Mouse (Mus musculus): ENCODE results near the gene Hoxb6.

GRCm38 (mm10) chr11:96282795-96283430 is 9.4 kb upstream of the Hoxb6 start:
- TF ChIP-seq ZC3H11A (IDR thresholded peaks at IDR 0.05; ENCODE audit: borderline replicate concordance, low read depth, low read length) (no peak), MAFK (IDR thresholded peaks at IDR 0.05; ENCODE audit: insufficient read depth, low read depth, low read length) (no peak), ZNF384 (IDR thresholded peaks at IDR 0.05; ENCODE audit: low read depth, low read length) (no peak), CHD2 (IDR thresholded peaks at IDR 0.05; ENCODE audit: low read depth, low read length) (no peak)
